Mouse (Mus musculus): ENCODE data around the gene Mtmr4. TPM values are rescaled to one million over a fixed set of nuclear protein-coding genes. Genes with fewer than 3 reads are reported as not detected.

Mtmr4 gene
- polyA plus RNA-seq, 1 experiment from 2014 or later = 66.6 TPM

DNA sequence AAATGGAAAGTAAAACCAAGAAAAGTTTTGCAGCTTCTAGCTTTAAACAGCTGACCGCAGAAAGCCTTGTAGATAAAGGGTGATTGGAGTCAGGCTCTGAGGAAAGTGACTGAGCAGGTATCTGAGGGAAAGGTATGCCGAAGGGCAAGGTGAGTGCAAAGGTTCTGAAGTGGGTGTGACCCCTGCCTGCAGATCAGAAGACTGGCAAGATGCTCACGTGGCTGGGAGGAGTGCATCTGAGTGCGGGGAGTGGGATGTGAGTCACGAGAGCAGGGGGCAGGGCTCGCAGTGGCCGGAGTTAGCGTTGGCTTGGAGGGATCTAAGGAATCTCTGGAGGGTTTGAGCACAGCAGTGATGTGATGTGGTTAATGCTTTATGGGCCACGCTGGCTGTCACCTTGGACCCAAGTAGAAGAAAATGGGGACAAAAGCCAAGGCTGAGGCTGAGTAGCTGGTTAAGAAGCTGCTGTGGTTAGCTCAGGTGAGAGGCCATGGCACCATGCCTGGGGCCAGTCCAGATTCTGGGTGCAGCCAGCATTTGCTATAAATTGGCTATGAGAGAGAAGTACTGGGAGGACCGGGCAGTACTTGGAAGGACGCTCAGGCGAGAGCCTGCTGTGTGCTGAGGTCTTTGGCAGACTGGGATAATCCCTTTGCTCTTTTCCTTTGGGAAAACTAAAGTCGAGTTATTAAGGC is 7.6 kb downstream of the Mtmr4 start:
- ATAC-seq = no peak
- whole genome bisulfite sequencing = 89% methylated on average over 13 of the region's 13 CpGs

DNA sequence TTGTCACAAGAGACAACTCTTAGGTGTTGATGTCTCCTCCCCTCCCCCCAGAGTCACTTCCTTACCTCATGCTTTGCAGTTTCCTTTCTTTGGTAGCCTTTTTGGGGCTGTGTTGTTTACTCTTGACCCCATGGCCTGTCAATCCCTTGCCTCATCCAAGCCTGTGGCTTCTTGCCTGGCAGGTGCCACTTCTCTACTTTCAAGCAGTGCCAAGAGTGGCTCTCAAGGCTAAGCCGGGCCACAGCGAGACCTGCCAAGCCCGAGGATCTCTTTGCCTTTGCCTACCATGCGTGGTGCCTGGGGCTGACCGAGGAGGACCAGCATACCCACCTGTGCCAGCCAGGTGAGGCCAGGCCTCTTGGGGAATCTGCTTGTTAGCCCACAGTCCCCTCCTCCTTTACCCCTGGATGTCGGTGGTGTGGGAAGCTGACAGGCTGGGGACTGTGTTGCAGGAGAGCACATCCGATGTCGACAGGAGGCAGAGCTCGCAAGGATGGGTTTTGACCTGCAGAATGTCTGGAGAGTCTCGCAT is 8.4 kb downstream of the Mtmr4 start:
- no peak for ATAC-seq
- no peak overlapping the region for H3K9ac ChIP-seq (replicated peaks)
- peaks cover 85% of the 10 kb centered on the region for H3K36me3 ChIP-seq
- H3K27me3 ChIP-seq = no peaks in the 10 kb centered on the region
- H3K4me3 ChIP-seq (replicated peaks) = no peak overlapping the region
- no peaks in the 10 kb centered on the region for H3K9me3 ChIP-seq
- H3K27ac ChIP-seq = no peak overlapping the region
- no peak overlapping the region for H3K4me2 ChIP-seq (replicated peaks)
- H3K4me1 ChIP-seq (replicated peaks) = peaks cover 26% of the 10 kb centered on the region
- WGBS = 96% methylated on average over 10 of the region's 10 CpGs

More for the DNA sequence above, 7.6 kb downstream of the Mtmr4 start:
- no peak overlapping the region for H3K4me2 ChIP-seq (replicated peaks)
- no peaks in the 10 kb centered on the region for H3K27me3 ChIP-seq
- no peak overlapping the region for H3K9ac ChIP-seq (replicated peaks)
- H3K9me3 ChIP-seq = no peaks in the 10 kb centered on the region
- no peak overlapping the region for H3K4me3 ChIP-seq (replicated peaks)
- peaks cover 34% of the 10 kb centered on the region for H3K4me1 ChIP-seq (replicated peaks)
- H3K36me3 ChIP-seq = peaks cover 77% of the 10 kb centered on the region
- no peak overlapping the region for H3K27ac ChIP-seq

DNA sequence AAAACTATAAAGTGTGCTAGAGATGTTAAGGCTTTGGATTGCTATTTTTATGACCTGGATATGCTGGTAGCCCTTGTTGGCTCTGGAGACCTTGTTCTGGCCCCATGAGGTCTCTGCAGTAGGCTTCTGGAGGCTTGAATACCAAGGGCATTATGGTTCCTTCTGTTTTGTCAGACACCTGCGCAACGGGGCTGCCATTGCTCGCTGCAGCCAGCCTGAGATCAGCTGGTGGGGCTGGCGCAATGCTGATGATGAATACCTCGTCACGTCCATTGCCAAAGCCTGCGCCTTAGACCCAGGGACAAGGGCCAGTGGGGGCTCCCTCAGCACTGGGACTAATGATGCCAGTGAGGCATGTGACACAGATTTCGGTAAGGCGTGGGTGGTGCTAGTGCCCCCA is 10.3 kb downstream of the Mtmr4 start:
- no peak overlapping the region for H3K4me2 ChIP-seq (replicated peaks)
- ATAC-seq = no peak
- H3K9me3 ChIP-seq = no peaks in the 10 kb centered on the region
- no peaks in the 10 kb centered on the region for H3K27me3 ChIP-seq
- H3K4me1 ChIP-seq (replicated peaks) = peaks cover 12% of the 10 kb centered on the region
- H3K4me3 ChIP-seq (replicated peaks) = no peak overlapping the region
- H3K9ac ChIP-seq (replicated peaks) = no peak overlapping the region
- no peak overlapping the region for H3K27ac ChIP-seq
- WGBS = 94% methylated on average over 9 of the region's 9 CpGs
- H3K36me3 ChIP-seq = peaks cover 99% of the 10 kb centered on the region

DNA sequence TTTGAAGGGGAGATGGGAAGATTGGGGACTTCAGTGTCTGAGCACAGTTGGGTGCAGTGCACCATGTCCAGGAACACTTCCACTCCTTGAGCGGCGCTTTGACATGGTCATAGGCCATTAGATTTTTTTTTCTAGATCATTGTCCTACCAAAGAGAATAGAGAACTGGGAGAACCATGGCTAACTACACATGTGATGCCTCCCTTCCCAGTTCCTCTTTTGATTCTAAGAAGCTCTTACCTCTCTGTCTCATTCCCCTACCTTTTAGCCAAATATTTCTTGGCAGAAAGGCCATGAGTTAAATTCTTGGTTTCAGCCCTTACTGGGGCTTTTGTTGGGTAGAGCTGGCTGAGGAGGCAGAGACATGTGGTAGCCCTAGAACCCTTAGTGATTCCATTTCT is 11.6 kb downstream of the Mtmr4 start:
- no peak overlapping the region for H3K9ac ChIP-seq (replicated peaks)
- ATAC-seq = no peak
- H3K9me3 ChIP-seq = no peaks in the 10 kb centered on the region
- 96% methylated on average over 2 of the region's 2 CpGs for whole genome bisulfite sequencing
- no peak overlapping the region for H3K4me2 ChIP-seq (replicated peaks)
- H3K4me3 ChIP-seq (replicated peaks) = no peak overlapping the region
- peaks cover 99% of the 10 kb centered on the region for H3K36me3 ChIP-seq
- H3K27me3 ChIP-seq = no peaks in the 10 kb centered on the region
- peaks cover 6% of the 10 kb centered on the region; the same call in 1 of the 2 replicates for H3K4me1 ChIP-seq (replicated peaks)
- H3K27ac ChIP-seq = no peak overlapping the region

DNA sequence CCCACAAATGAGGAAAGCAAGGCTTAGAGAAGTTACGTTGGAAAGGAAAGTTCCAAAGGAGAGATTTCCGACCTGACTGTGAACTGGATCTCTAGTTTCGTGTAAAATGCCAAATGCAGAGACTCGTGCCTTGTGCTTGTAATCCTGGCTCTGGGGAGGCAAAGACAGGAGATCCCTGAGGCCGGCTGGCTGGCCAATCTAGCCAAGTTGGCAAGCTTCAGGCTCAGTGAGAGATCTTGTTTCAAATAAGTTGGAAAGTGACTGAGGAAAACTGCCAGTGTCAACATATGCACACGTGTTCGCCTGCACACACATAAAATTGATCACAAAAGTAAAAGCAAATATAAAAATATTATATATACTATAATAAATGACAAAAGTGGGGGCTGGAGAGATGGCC is 17.3 kb downstream of the Mtmr4 start:
- Histone ChIP-seq H3K4me2 (replicated peaks) (no peak overlapping the region), H3K4me3 (replicated peaks) (no peak overlapping the region), H3K9me3 (no peaks in the 10 kb centered on the region), H3K27me3 (no peaks in the 10 kb centered on the region), H3K36me3 (peaks cover 99% of the 10 kb centered on the region), H3K4me1 (replicated peaks) (0 out of 2 replicates have a peak, but pooled peaks cover 7% of the 10 kb centered on the region), H3K9ac (replicated peaks) (no peak overlapping the region), H3K27ac (no peak overlapping the region)
- WGBS = 92% methylated on average over 7 of the region's 7 CpGs
- ATAC-seq = no peak

DNA sequence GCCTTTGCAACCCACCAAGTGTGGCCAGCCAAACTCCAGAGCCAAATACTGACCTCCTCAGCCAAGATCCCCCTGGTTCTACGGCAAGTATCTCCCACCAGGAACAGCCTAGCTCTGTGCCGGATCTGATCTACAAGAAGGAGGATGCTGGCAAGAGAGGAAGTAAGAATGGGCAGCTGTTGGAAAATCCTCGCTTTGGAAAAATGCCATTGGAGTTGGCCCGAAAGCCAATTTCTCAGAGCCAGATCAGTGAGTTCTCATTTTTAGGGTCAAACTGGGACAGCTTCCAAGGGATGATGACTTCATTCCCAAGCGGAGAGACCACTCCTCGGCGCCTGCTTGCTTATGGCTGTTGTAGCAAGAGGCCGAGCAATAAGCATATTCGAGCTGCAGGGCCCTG is 19.6 kb downstream of the Mtmr4 start:
- no peak overlapping the region for H3K4me3 ChIP-seq (replicated peaks)
- no peak for ATAC-seq
- H3K4me1 ChIP-seq (replicated peaks) = 0 out of 2 replicates have a peak, but pooled peaks cover 7% of the 10 kb centered on the region
- WGBS = 92% methylated on average over 9 of the region's 9 CpGs
- H3K36me3 ChIP-seq = peaks cover 98% of the 10 kb centered on the region
- no peaks in the 10 kb centered on the region for H3K27me3 ChIP-seq
- no peak overlapping the region for H3K9ac ChIP-seq (replicated peaks)
- no peak overlapping the region for H3K4me2 ChIP-seq (replicated peaks)
- no peak overlapping the region for H3K27ac ChIP-seq
- no peaks in the 10 kb centered on the region for H3K9me3 ChIP-seq

DNA sequence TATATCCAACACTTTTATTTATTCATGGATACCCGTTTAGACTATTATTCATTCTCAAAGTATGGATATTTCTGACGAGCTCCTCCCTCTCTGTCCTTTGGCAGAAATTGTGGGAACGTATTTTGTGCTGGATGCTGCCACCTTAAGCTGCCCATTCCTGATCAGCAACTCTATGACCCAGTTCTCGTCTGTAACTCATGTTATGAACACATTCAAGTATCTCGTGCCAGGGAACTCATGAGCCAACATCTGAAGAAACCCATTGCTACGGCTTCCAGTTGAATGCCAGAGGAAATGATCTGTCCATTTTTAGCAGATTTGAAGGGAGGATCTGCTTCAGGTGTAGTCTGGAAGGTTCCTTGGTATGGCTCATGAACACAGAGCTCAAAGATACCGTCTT is 22.0 kb downstream of the Mtmr4 start:
- peaks cover 98% of the 10 kb centered on the region for H3K36me3 ChIP-seq
- H3K27ac ChIP-seq = no peak overlapping the region
- 92% methylated on average over 7 of the region's 7 CpGs for WGBS
- H3K9ac ChIP-seq (replicated peaks) = no peak overlapping the region
- no peak overlapping the region for H3K4me3 ChIP-seq (replicated peaks)
- 0 out of 2 replicates have a peak, but pooled peaks cover 7% of the 10 kb centered on the region for H3K4me1 ChIP-seq (replicated peaks)
- ATAC-seq = no peak
- no peaks in the 10 kb centered on the region for H3K9me3 ChIP-seq
- no peak overlapping the region for H3K4me2 ChIP-seq (replicated peaks)
- H3K27me3 ChIP-seq = no peaks in the 10 kb centered on the region

DNA sequence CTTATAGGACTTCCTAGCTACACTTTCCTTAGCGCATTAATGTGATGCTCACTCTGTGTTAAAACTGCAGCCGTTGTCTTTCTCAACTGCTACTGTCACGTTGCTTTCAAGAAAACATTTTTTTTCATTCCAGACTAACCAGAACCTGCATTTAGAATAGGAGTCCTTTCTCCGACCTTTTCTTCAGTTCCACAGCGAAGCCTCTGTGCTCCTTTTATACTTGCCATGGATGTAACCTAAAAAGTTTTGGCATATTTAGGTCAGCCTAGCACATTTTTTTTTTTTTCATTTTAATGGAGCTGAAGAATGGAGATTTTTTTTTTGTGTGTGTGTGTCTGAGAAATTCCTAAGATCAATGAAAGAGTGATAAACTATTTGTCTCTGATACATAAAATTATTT is 23.6 kb downstream of the Mtmr4 start:
- no peaks in the 10 kb centered on the region for H3K9me3 ChIP-seq
- WGBS = 95% methylated on average over 5 of the region's 5 CpGs

DNA sequence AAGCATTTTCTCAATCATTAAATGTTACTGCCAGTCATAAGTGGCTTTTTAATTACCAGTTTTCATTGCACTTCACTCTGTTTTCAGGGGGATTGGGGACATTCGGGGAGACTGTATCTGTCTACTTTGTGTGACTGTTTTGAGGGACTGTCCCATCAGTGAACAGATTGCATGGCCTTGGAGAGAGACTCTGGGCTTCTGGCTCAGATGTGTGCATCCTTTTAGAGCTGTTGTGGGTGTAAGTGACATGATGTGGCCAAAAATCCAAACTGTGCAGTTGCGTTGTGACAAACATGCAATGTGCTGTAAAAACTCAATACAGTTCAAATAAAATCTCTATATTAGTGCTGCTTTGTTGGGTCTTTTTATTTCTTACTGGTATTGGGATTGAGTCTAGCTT is 24.0 kb downstream of the Mtmr4 start:
- Histone ChIP-seq H3K27me3 (no peaks in the 10 kb centered on the region), H3K4me1 (replicated peaks) (0 out of 2 replicates have a peak, but pooled peaks cover 7% of the 10 kb centered on the region), H3K27ac (no peak overlapping the region), H3K9me3 (no peaks in the 10 kb centered on the region), H3K4me3 (replicated peaks) (no peak overlapping the region), H3K36me3 (peaks cover 78% of the 10 kb centered on the region), H3K4me2 (replicated peaks) (no peak overlapping the region), H3K9ac (replicated peaks) (no peak overlapping the region)
- no peak for ATAC-seq
- WGBS = 93% methylated on average over 2 of the region's 2 CpGs

More for the DNA sequence above, 23.6 kb downstream of the Mtmr4 start:
- Histone ChIP-seq H3K4me2 (replicated peaks) (no peak overlapping the region), H3K4me1 (replicated peaks) (0 out of 2 replicates have a peak, but pooled peaks cover 7% of the 10 kb centered on the region), H3K4me3 (replicated peaks) (no peak overlapping the region), H3K36me3 (peaks cover 82% of the 10 kb centered on the region), H3K9ac (replicated peaks) (no peak overlapping the region), H3K27me3 (no peaks in the 10 kb centered on the region), H3K27ac (no peak overlapping the region)
- ATAC-seq = no peak

DNA sequence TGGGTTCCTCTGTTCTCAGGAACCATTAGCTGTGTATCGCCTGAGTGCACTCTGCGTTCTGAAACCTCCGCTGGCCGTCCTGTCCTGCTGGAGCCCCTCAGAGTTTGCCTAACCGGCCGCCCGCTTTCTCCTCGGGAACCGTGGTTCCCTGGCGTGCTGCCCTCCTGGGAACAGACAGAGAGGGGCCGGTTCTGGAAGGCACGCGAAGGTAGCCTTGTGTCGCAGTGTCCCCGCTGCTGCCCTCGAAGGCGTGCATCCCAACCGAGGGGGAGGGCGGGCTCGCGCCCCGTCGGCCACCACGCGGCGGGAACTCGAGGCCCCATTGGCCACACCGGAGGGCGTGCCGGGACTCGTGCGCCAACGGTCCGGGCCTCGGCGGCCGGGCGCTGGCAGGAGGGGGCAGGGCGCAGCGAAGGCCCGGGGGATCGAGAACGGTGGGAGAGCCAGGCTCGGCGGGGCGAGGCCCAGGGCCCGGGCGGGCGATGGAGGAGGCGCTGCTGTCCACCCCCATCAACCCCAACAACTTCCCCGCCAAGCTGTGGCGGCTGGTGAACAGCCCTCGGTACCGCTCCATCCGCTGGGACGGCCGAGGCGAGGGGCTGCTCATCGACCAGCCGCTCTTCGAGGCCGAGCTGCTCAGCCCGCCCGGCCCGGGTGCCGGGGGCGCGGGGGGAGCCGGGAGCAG is 25.0 kb downstream of the Mtmr4 start, which contains the start of gene Hsf5:
TSS of gene Hsf5 (plus strand) at position 375 of the 685 bp plus-strand sequence.
- no peak within 1 kb of the TSS for H3K27ac ChIP-seq
- H3K36me3 ChIP-seq = peaks cover 68% of the 10 kb centered on the region
- H3K9me3 ChIP-seq = no peaks in the 10 kb centered on the region
- H3K9ac ChIP-seq (replicated peaks) = no peak within 1 kb of the TSS
- ATAC-seq = no peak
- no peak within 1 kb of the TSS for H3K4me3 ChIP-seq (replicated peaks)
- H3K27me3 ChIP-seq = no peaks in the 10 kb centered on the region
- WGBS = 88% methylated on average over 69 of the region's 69 CpGs
- H3K4me2 ChIP-seq (replicated peaks) = no peak within 1 kb of the TSS
- 0 out of 2 replicates have a peak, but pooled peaks cover 7% of the 10 kb centered on the region for H3K4me1 ChIP-seq (replicated peaks)

DNA sequence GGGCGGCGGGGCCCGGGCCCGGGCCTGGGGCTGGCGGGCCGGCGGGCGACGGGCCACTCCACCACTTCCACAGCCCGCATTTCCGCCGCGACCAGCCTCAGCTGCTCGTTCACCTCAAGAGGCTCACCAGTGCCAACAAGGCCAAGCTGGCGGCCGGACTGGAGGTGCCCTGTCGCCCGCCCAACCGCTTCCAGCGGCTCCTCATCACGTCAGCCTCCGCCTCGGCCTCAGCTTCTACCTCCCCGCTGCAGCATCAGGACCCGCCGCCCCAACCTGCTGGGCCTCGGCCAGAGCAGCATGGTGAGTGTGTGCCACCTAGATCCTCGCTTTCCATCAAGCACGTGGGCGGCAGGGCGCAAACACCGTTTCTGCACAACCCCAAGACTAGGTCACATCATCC is 25.6 kb downstream of the Mtmr4 start:
- no peak for ATAC-seq
- no peak overlapping the region for H3K4me2 ChIP-seq (replicated peaks)
- no peak overlapping the region for H3K4me3 ChIP-seq (replicated peaks)
- H3K9ac ChIP-seq (replicated peaks) = no peak overlapping the region
- no peak overlapping the region for H3K27ac ChIP-seq
- H3K4me1 ChIP-seq (replicated peaks) = 0 out of 2 replicates have a peak, but pooled peaks cover 4% of the 10 kb centered on the region
- peaks cover 64% of the 10 kb centered on the region for H3K36me3 ChIP-seq
- no peaks in the 10 kb centered on the region for H3K27me3 ChIP-seq
- H3K9me3 ChIP-seq = no peaks in the 10 kb centered on the region
- WGBS = 98% methylated on average over 32 of the region's 32 CpGs

DNA sequence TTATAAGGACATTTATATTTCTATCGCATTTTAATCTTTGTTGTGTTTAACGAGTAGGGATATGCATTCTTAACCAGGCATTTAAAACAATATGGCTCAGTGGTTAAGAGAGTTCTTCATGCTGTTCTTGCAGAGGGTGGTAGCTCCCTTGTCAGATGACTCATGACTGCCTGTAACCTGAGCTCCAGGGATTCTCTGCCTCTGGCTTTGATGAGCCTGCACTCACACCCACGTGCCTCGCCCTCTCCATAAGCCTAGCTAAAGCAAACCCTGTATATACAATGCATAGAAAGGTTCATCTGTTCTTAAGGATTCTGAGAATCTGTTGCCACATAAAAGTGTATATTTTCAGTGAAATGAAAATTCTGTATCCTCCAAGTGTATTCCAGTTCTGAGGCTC is 31.2 kb downstream of the Mtmr4 start:
- ATAC-seq = no peak
- H3K4me3 ChIP-seq (replicated peaks) = no peak overlapping the region
- no peaks in the 10 kb centered on the region for H3K9me3 ChIP-seq
- H3K27me3 ChIP-seq = no peaks in the 10 kb centered on the region
- H3K27ac ChIP-seq = no peak overlapping the region
- H3K4me2 ChIP-seq (replicated peaks) = no peak overlapping the region
- WGBS = 91% methylated on average over 4 of the region's 4 CpGs
- H3K4me1 ChIP-seq (replicated peaks) = no peaks in the 10 kb centered on the region
- no peak overlapping the region for H3K9ac ChIP-seq (replicated peaks)
- peaks cover 46% of the 10 kb centered on the region for H3K36me3 ChIP-seq

All from midbrain, embryonic 13.5 days (tissue).